Mouse (Mus musculus): ENCODE measurements around the gene Agbl1. TPM values are rescaled to one million over a fixed set of nuclear protein-coding genes. Genes with fewer than 3 reads are reported as not detected.

Gene Agbl1
- polyA plus RNA-seq, 1 experiment from 2014 or later: 0.08 TPM

- H3K27ac ChIP-seq: no peak overlapping the region
- no peaks in the 10 kb centered on the region for H3K9me3 ChIP-seq
- H3K4me1 ChIP-seq: no peaks in the 10 kb centered on the region
- WGBS: 92% methylated on average over 3 of the region's 3 CpGs
- no peak overlapping the region for H3K4me3 ChIP-seq
- no peaks in the 10 kb centered on the region for H3K27me3 ChIP-seq
- no peak for ATAC-seq (ENCODE audit: insufficient number of reproducible peaks, insufficient read depth, low FRiP score, low TSS enrichment)
- H3K9ac ChIP-seq: no peak overlapping the region
- no peak overlapping the region for H3K4me2 ChIP-seq (replicated peaks)
- no peaks in the 10 kb centered on the region for H3K36me3 ChIP-seq
These were observed 612.5 kb downstream of the Agbl1 start for GRCm38 (mm10) chr7:76842146-76842545.

DNA sequence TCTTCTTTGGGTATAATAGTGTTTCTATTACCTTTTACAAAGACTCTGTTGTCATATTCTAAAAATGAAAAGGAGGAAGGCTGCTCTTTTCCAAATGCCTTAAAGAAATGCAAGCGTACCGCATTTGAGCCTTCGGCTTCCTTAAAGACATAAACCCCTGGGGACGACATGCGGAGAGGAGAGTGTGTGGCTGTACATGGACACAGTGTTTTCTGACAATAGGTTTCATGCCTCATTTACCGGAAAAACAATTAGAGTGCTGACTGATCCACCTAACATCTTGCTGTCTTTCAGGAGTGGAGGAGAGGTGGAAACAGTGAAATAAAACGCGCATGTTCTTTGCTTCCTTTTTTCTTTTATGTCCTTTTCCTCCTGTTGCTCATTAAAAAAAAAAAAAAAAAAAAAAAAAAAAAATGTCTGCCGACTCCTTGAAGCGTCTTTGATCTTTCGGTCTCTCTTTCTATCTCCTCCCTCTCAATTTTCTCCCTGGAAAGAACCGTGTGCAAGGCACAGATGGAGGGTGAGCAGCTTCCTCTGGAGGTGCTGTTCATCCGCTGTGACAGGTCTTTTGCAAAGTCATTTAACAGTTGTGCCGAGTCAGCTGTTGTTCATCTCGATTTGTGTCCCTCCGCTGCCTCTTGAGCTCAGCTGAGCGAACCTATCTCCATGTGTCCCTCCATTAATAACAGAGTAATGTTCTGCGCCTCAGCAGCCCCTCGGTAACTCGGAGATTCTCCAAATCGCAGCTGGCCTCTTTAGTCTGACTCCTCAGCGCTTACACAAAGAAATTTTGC, 659.9 kb downstream of the Agbl1 start:
- H3K36me3 ChIP-seq: no peaks in the 10 kb centered on the region
- H3K4me1 ChIP-seq: no peaks in the 10 kb centered on the region
- H3K9me3 ChIP-seq: no peaks in the 10 kb centered on the region
- H3K4me2 ChIP-seq (replicated peaks): peak overlapping the region; percentile 33
- no peak overlapping the region for H3K27ac ChIP-seq
- 41% methylated on average over 22 of the region's 22 CpGs for WGBS
- H3K9ac ChIP-seq: no peak overlapping the region
- no peak for ATAC-seq (ENCODE audit: insufficient number of reproducible peaks, insufficient read depth, low FRiP score, low TSS enrichment)
- no peaks in the 10 kb centered on the region for H3K27me3 ChIP-seq
- H3K4me3 ChIP-seq: no peak overlapping the region

DNA sequence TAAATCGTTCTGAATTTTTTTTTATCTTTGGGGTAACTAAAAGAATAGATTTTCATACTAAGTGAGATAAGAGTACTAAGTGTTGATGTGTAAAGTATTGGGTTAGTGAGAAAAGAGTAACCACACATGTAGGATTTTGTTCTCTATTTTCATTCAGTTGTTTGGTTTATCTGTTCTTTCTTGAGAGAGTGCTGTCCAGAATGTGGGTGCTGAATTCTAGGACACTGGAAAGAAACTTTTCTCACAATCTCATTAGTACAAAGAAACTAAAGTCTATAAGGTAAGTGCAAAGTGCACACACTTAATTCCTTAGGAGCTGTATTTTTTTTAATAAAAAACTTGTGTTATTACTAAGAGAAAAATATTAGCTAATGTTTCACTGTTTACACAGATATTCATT, 674.4 kb downstream of the Agbl1 start:
- 94% methylated on average over 1 of the region's 1 CpGs for WGBS
- H3K4me1 ChIP-seq: no peaks in the 10 kb centered on the region
- ATAC-seq (ENCODE audit: insufficient number of reproducible peaks, insufficient read depth, low FRiP score, low TSS enrichment): no peak

GRCm38 (mm10) chr7:76911672-76912071, 682.0 kb downstream of the Agbl1 start:
- 87% methylated on average over 5 of the region's 5 CpGs for WGBS
- no peaks in the 10 kb centered on the region for H3K4me1 ChIP-seq
- no peaks in the 10 kb centered on the region for H3K27me3 ChIP-seq
- no peaks in the 10 kb centered on the region for H3K9me3 ChIP-seq
- H3K27ac ChIP-seq: no peak overlapping the region
- no peaks in the 10 kb centered on the region for H3K36me3 ChIP-seq
- H3K4me3 ChIP-seq: no peak overlapping the region
- no peak overlapping the region for H3K9ac ChIP-seq
- H3K4me2 ChIP-seq (replicated peaks): no peak overlapping the region
- ATAC-seq (ENCODE audit: insufficient number of reproducible peaks, insufficient read depth, low FRiP score, low TSS enrichment): no peak

More for the DNA sequence above, 674.4 kb downstream of the Agbl1 start:
- Histone ChIP-seq H3K27ac (no peak overlapping the region), H3K9me3 (no peaks in the 10 kb centered on the region), H3K4me3 (no peak overlapping the region), H3K36me3 (no peaks in the 10 kb centered on the region), H3K9ac (no peak overlapping the region), H3K4me2 (replicated peaks) (no peak overlapping the region), H3K27me3 (no peaks in the 10 kb centered on the region)

DNA sequence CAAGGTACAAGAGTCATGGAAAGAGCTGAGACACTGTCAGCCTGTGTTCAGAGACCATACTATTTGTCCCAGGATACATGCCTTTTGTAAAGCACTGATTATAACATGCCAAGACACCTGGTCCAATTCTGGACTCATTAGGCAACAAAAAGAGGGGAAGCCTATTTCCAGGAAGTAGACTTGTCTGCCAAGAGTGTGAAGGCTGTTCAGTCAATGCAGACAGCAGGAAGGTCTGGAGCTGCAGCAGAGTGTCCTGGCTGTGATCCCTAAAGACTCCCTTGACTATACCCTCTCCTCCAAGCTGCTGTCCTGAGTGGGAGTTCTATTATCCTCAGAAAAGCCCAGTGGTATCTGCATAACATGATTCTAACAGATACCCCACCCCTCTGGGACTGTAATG, 689.2 kb downstream of the Agbl1 start:
- H3K4me3 ChIP-seq: no peak overlapping the region
- no peaks in the 10 kb centered on the region for H3K9me3 ChIP-seq
- H3K9ac ChIP-seq: no peak overlapping the region
- H3K4me1 ChIP-seq: no peaks in the 10 kb centered on the region
- no peak overlapping the region for H3K27ac ChIP-seq
- H3K36me3 ChIP-seq: no peaks in the 10 kb centered on the region
- no peak for ATAC-seq (ENCODE audit: insufficient number of reproducible peaks, insufficient read depth, low FRiP score, low TSS enrichment)
- no peaks in the 10 kb centered on the region for H3K27me3 ChIP-seq
- no peak overlapping the region for H3K4me2 ChIP-seq (replicated peaks)

DNA sequence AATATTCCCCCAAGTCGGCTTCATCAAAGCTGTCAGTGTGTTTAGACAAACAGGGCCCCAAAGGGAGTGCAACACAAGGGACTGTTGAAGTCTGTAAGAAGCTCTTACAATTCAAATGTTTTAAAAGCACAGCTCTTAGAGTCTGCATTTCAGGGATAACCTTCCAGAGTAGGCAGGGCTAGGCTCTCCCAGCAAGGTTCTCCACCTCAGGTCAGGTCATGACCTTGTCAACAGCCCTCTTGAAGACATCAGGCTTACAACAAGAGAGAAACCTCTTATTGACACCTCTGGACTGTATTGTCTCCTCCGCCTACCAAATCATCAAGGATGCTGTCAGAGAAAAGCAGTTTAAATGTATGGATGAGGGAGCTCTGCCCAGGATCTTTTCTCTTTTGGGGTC, 692.0 kb downstream of the Agbl1 start:
- no peak overlapping the region for H3K4me3 ChIP-seq
- no peaks in the 10 kb centered on the region for H3K4me1 ChIP-seq
- 58% methylated on average over 2 of the region's 2 CpGs for WGBS
- no peaks in the 10 kb centered on the region for H3K9me3 ChIP-seq
- ATAC-seq (ENCODE audit: insufficient number of reproducible peaks, insufficient read depth, low FRiP score, low TSS enrichment): no peak
- no peaks in the 10 kb centered on the region for H3K27me3 ChIP-seq
- no peak overlapping the region for H3K9ac ChIP-seq
- H3K27ac ChIP-seq: no peak overlapping the region
- H3K4me2 ChIP-seq (replicated peaks): no peak overlapping the region
- no peaks in the 10 kb centered on the region for H3K36me3 ChIP-seq

GRCm38 (mm10) chr7:76935219-76935618, 705.5 kb downstream of the Agbl1 start:
- Histone ChIP-seq H3K4me2 (replicated peaks) (no peak overlapping the region), H3K27me3 (no peaks in the 10 kb centered on the region), H3K9me3 (no peaks in the 10 kb centered on the region), H3K4me1 (no peaks in the 10 kb centered on the region), H3K4me3 (no peak overlapping the region), H3K9ac (no peak overlapping the region), H3K27ac (no peak overlapping the region), H3K36me3 (no peaks in the 10 kb centered on the region)
- no peak for ATAC-seq (ENCODE audit: insufficient number of reproducible peaks, insufficient read depth, low FRiP score, low TSS enrichment)

- Histone ChIP-seq H3K27ac (no peak overlapping the region), H3K9ac (no peak overlapping the region), H3K27me3 (no peaks in the 10 kb centered on the region), H3K4me1 (no peaks in the 10 kb centered on the region), H3K4me3 (no peak overlapping the region), H3K36me3 (no peaks in the 10 kb centered on the region), H3K4me2 (replicated peaks) (no peak overlapping the region), H3K9me3 (no peaks in the 10 kb centered on the region)
- no peak for ATAC-seq (ENCODE audit: insufficient number of reproducible peaks, insufficient read depth, low FRiP score, low TSS enrichment)
These were observed 711.8 kb downstream of the Agbl1 start for GRCm38 (mm10) chr7:76941531-76941930.

DNA sequence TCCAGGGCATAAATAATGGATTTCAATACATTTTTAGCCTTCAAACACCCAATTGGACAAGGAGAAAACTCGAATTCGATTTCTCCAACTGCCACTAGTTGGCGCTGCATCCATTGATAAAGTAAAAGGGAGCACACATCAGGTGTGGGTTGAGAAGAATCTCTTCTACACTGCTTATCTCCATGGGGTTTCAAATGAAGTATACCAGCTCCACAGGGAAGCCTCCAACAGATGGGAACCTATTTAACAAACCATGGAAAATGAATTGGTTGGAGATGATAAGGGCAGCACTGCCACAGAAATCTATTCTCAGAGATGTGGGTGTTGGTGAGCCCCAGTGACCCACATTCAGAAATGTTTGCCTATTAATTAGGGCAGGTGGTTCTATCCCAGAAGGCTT, 741.6 kb downstream of the Agbl1 start:
- Histone ChIP-seq H3K27me3 (no peaks in the 10 kb centered on the region), H3K9ac (no peak overlapping the region), H3K4me1 (no peaks in the 10 kb centered on the region), H3K27ac (no peak overlapping the region), H3K4me2 (replicated peaks) (no peak overlapping the region), H3K4me3 (no peak overlapping the region), H3K36me3 (no peaks in the 10 kb centered on the region), H3K9me3 (no peaks in the 10 kb centered on the region)
- ATAC-seq (ENCODE audit: insufficient number of reproducible peaks, insufficient read depth, low FRiP score, low TSS enrichment): no peak
- 13% methylated on average over 3 of the region's 3 CpGs for WGBS

GRCm38 (mm10) chr7:77009571-77009970, 779.9 kb downstream of the Agbl1 start:
- WGBS: 81% methylated on average over 3 of the region's 3 CpGs
- Histone ChIP-seq H3K9me3 (no peaks in the 10 kb centered on the region), H3K36me3 (no peaks in the 10 kb centered on the region), H3K4me1 (no peaks in the 10 kb centered on the region), H3K4me2 (replicated peaks) (no peak overlapping the region), H3K9ac (no peak overlapping the region), H3K27me3 (no peaks in the 10 kb centered on the region), H3K4me3 (no peak overlapping the region), H3K27ac (no peak overlapping the region)
- no peak for ATAC-seq (ENCODE audit: insufficient number of reproducible peaks, insufficient read depth, low FRiP score, low TSS enrichment)

DNA sequence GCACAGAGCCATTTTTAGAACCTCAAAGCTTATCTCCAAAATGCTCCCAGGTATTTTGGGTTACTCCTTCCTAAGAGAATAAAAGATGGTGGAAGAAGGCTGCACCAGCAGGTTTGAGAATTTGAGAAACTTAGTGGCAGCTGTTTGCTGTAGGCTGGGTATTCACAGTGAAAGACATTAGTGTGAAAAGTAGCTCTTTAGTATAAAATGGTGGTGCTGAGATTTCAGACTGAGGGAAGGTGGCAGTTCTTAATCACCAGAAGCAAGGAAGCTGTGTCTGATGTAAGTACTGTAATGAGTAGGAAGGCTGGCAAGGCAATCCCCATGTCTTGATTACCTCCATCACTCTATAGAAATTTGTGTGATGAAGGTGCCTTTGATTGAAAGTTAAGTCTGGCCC, 799.3 kb downstream of the Agbl1 start:
- no peak overlapping the region for H3K27ac ChIP-seq
- H3K9ac ChIP-seq: no peak overlapping the region
- no peak for ATAC-seq (ENCODE audit: insufficient number of reproducible peaks, insufficient read depth, low FRiP score, low TSS enrichment)
- no peaks in the 10 kb centered on the region for H3K27me3 ChIP-seq
- H3K36me3 ChIP-seq: no peaks in the 10 kb centered on the region
- H3K4me3 ChIP-seq: no peak overlapping the region
- H3K4me1 ChIP-seq: no peaks in the 10 kb centered on the region
- H3K9me3 ChIP-seq: no peaks in the 10 kb centered on the region
- no peak overlapping the region for H3K4me2 ChIP-seq (replicated peaks)

DNA sequence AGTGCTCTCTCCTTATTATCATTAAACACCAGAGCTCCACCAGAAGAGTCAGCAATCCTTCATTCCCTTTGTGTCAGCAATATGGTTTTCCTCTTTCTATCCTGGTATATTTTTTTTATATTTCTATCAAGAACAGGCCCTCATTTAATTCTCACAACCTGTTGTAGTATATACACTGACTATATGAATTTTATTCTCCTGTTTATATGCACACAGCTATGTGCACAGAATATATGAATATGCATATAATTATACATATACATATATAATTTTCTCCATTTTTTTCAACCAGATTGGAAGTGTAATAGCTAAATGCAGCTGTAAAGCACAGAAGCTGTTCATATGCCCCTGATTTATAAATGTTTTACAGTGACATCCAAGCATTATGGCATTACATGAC, 846.3 kb downstream of the Agbl1 start:
- ATAC-seq (ENCODE audit: insufficient number of reproducible peaks, insufficient read depth, low FRiP score, low TSS enrichment): no peak
- Histone ChIP-seq H3K4me3 (no peak overlapping the region), H3K27ac (no peak overlapping the region), H3K4me1 (no peaks in the 10 kb centered on the region), H3K9me3 (no peaks in the 10 kb centered on the region), H3K9ac (no peak overlapping the region), H3K27me3 (no peaks in the 10 kb centered on the region), H3K4me2 (replicated peaks) (no peak overlapping the region), H3K36me3 (no peaks in the 10 kb centered on the region)

- Histone ChIP-seq H3K36me3 (no peaks in the 10 kb centered on the region), H3K4me1 (no peaks in the 10 kb centered on the region), H3K4me2 (replicated peaks) (no peak overlapping the region), H3K4me3 (no peak overlapping the region), H3K27ac (no peak overlapping the region), H3K9me3 (no peaks in the 10 kb centered on the region), H3K27me3 (no peaks in the 10 kb centered on the region), H3K9ac (no peak overlapping the region)
- no peak for ATAC-seq (ENCODE audit: insufficient number of reproducible peaks, insufficient read depth, low FRiP score, low TSS enrichment)
- 67% methylated on average over 1 of the region's 1 CpGs for WGBS
These were observed 857.6 kb downstream of the Agbl1 start for GRCm38 (mm10) chr7:77087266-77087665.

All from embryonic facial prominence, embryonic 12.5 days (tissue).